Mouse (Mus musculus) embryo, embryonic 11.5 days (tissue): Measurements from ENCODE around the gene Ccdc14.
"Not testable (repeated sequence)": the region's sequence is repeated elsewhere in the genome, so short reads cannot be mapped to it uniquely, and the experiment has no call there.

Experiments
- DNase-seq: peaks from one replicate; pipeline ENCODE4 v3.0.0-alpha.2; 2012; ENCODE audit warnings: low read depth, low spot score

Gene Ccdc14

GRCm38 (mm10) chr16:34711481-34711880 lies 21.1 kb downstream of the Ccdc14 start:
- DNase-seq, result peak; percentile 17

GRCm38 (mm10) chr16:34725156-34725555 lies 34.7 kb downstream of the Ccdc14 start:
- no peak for DNase-seq

GRCm38 (mm10) chr16:34728610-34729009 lies 38.2 kb downstream of the Ccdc14 start:
- DNase-seq, result not testable (repeated sequence)

- no peak for DNase-seq
Measured at GRCm38 (mm10) chr16:34729371-34729770, 39.0 kb downstream of the Ccdc14 start.

- DNase-seq, result no peak
Measured at GRCm38 (mm10) chr16:34738656-34739233, 48.3 kb downstream of the Ccdc14 start.

- DNase-seq, result no peak
Measured at GRCm38 (mm10) chr16:34742930-34743329, 52.5 kb downstream of the Ccdc14 start.

GRCm38 (mm10) chr16:34745065-34745585 lies 54.7 kb downstream of the Ccdc14 start, which contains the start of gene Mylk:
Mylk (plus strand) TSS chr16:34745210.
- peak; percentile 77 for DNase-seq

GRCm38 (mm10) chr16:34748081-34748720 lies 57.8 kb downstream of the Ccdc14 start:
- no peak for DNase-seq

GRCm38 (mm10) chr16:34749536-34749935 lies 59.1 kb downstream of the Ccdc14 start:
- DNase-seq, result no peak

GRCm38 (mm10) chr16:34752026-34752425 lies 61.6 kb downstream of the Ccdc14 start:
- no peak for DNase-seq

- DNase-seq, result no peak
Measured at GRCm38 (mm10) chr16:34752977-34753376, 62.6 kb downstream of the Ccdc14 start.

GRCm38 (mm10) chr16:34756991-34757390 lies 66.6 kb downstream of the Ccdc14 start:
- no peak for DNase-seq

- DNase-seq, result no peak
Measured at GRCm38 (mm10) chr16:34758205-34758604, 67.8 kb downstream of the Ccdc14 start.

GRCm38 (mm10) chr16:34763959-34764591 lies 73.7 kb downstream of the Ccdc14 start:
- DNase-seq, result no peak

GRCm38 (mm10) chr16:34765666-34766065 lies 75.2 kb downstream of the Ccdc14 start:
- DNase-seq, result no peak

GRCm38 (mm10) chr16:34766193-34766592 lies 75.8 kb downstream of the Ccdc14 start:
- DNase-seq, result no peak

- DNase-seq, result no peak
Measured at GRCm38 (mm10) chr16:34767443-34767842, 77.0 kb downstream of the Ccdc14 start.

- no peak for DNase-seq
Measured at GRCm38 (mm10) chr16:34768436-34768835, 78.0 kb downstream of the Ccdc14 start.

GRCm38 (mm10) chr16:34770127-34770526 lies 79.7 kb downstream of the Ccdc14 start:
- DNase-seq, result no peak

GRCm38 (mm10) chr16:34772445-34773032 lies 82.1 kb downstream of the Ccdc14 start:
- DNase-seq, result no peak
